Mouse (Mus musculus) neural tube, embryonic 11.5 days (tissue): ENCODE results near the gene Rhox4g. TPM values are rescaled to one million over a fixed set of nuclear protein-coding genes. Genes with fewer than 3 reads are reported as not detected.
"Not testable (repeated sequence)": the region's sequence is repeated elsewhere in the genome, so short reads cannot be mapped to it uniquely, and the experiment has no call there.

Experiments used
- ATAC-seq: fragments of 200-750 bp; cut with Nextera tagmentation; 2 replicates; pipeline ENCODE4 v1.8.0; 2017; ENCODE audit warnings: moderate number of reproducible peaks, mild to moderate bottlenecking, moderate TSS enrichment, moderate library complexity; ENCODE audit not compliant: insufficient read depth, low FRiP score, low TSS enrichment
- DNase-seq: peaks from one replicate; pipeline ENCODE4 v3.0.0-alpha.2; 2015; ENCODE audit warnings: low spot score
- H3K27ac ChIP-seq: fragments of 300-500 bp; sonication (generic); 2 replicates; pipeline ENCODE4 v1.5.1; 2014; ENCODE audit warnings: low read depth, mild to moderate bottlenecking, low read length
- H3K27me3 ChIP-seq: fragments of 300-500 bp; sonication (generic); 2 replicates; pipeline ENCODE4 v1.6.1; 2014; ENCODE audit warnings: mild to moderate bottlenecking, low read length, mixed read lengths; ENCODE audit not compliant: control insufficient read depth, insufficient read depth
- H3K36me3 ChIP-seq: fragments of 300-500 bp; sonication (generic); 2 replicates; pipeline ENCODE4 v1.6.1; 2014; ENCODE audit warnings: mild to moderate bottlenecking, low read length, moderate library complexity, mixed read lengths; ENCODE audit not compliant: control insufficient read depth, insufficient read depth
- H3K4me1 ChIP-seq: fragments of 300-500 bp; sonication (generic); 2 replicates; pipeline ENCODE4 v1.6.1; 2014; ENCODE audit warnings: low read length, mixed read lengths; ENCODE audit not compliant: control insufficient read depth, insufficient read depth
- H3K4me2 ChIP-seq: fragments of 300-500 bp; sonication (generic); 2 replicates; pipeline ENCODE4 v1.6.1; 2014; ENCODE audit warnings: low read depth, mild to moderate bottlenecking, moderate library complexity
- H3K4me3 ChIP-seq: fragments of 300-500 bp; sonication (generic); 2 replicates; pipeline ENCODE4 v1.5.1; 2014; ENCODE audit warnings: low read depth, low read length
- H3K9ac ChIP-seq: fragments of 300-500 bp; sonication (generic); 2 replicates; pipeline ENCODE4 v1.6.1; 2014; ENCODE audit warnings: mild to moderate bottlenecking, low read length
- H3K9me3 ChIP-seq: fragments of 300-500 bp; sonication (generic); 2 replicates; pipeline ENCODE4 v1.6.1; 2016; ENCODE audit warnings: low read length; ENCODE audit not compliant: control insufficient read depth
- WGBS: fragments of 180-500 bp; shearing (Covaris S2); extraction: QIAGEN DNeasy Blood & Tissue Kit; methylation state at CpG from one replicate; pipeline ENCODE4 v1.1.7; 2014; 5-methylcytosine and 5-hydroxymethylcytosine counted together
- polyA plus RNA-seq: library from polyadenylated mRNA; unstranded; fragments of >200 nt; fragmentation: Nextera tagmentation; extraction: Ambion mirVana; gene quantifications from 2 replicates; pipeline ENCODE4 v1.2.1, GENCODE M21; 2014

Gene Rhox4g
- not detected in 2 replicates for polyA plus RNA-seq

DNA sequence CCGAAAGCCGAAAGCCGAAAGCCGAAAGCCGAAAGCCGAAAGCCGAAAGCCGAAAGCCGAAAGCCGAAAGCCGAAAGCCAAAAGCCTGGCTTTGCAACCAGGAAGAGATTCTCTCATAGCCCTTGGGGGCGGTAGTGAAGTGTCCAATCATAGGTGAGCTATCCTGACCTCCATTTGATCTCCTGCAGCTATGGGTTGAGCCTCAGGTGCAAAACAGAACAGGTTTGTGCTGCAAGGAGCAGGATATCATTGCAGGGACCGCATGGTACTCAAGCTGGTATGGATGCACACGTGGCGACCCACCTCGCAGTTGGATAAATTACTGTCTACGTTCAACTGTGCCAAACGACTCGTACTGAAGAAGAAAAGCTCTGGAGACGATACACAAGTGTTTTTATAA is at the start of gene Rhox4g:
Rhox4g (minus strand) TSS at position 101 of the 400 bp plus-strand sequence.
- H3K27me3 ChIP-seq, H3K4me3 ChIP-seq, DNase-seq, H3K4me2 ChIP-seq, H3K36me3 ChIP-seq, ATAC-seq, H3K27ac ChIP-seq, H3K4me1 ChIP-seq, H3K9ac ChIP-seq, H3K9me3 ChIP-seq: not testable (repeated sequence)
- WGBS = 96% methylated on average over 14 of the region's 20 CpGs

GRCm38 (mm10) chrX:37692261-37692660 is 41.1 kb upstream of the Rhox4g start:
- no peak overlapping the region for H3K4me2 ChIP-seq
- H3K9ac ChIP-seq = no peak overlapping the region
- H3K4me1 ChIP-seq = no peaks in the 10 kb centered on the region
- ATAC-seq (no peak), DNase-seq (no peak)
- H3K27ac ChIP-seq = no peak overlapping the region
- WGBS = 88% methylated on average over 2 of the region's 2 CpGs
- H3K9me3 ChIP-seq = no peaks in the 10 kb centered on the region
- no peaks in the 10 kb centered on the region for H3K36me3 ChIP-seq
- no peaks in the 10 kb centered on the region for H3K27me3 ChIP-seq
- H3K4me3 ChIP-seq = no peak overlapping the region

DNA sequence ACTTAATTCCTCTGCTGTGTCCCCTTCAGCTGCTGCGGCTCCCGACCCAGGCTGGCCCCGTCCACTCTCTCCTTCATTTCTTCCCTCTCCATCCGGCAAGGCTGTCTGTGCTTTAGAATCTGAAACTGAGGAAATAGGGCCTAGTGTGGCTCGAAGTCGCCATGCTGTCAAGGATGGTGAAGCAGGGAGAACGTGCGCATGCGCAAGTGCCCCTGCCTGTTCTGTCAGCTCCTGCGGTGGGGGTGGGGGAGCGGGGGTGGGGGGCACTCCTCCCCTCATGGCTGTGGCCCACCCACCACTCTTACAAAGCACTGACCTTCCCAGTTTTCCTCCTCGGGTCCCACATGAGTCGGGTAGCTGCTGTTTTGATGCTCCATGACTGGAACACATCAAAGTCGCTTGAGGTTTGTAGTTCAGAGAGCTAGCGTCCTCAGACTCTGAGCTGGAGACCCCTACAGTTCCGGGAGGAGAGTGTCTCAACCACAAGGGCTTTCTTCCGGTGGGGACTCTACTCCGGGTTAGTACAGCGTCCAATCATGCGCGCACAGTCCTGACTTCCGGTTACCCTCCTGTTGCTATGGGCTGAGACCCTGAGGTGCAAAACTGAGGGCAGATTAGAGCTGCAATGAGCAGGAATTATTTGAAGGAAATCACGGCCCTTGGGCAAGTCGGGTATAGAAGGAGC is 32.0 kb upstream of the Rhox4g start:
- Histone ChIP-seq H3K9ac (no peak overlapping the region), H3K27ac (no peak overlapping the region), H3K36me3 (no peaks in the 10 kb centered on the region), H3K4me3 (no peak overlapping the region), H3K4me2 (no peak overlapping the region), H3K27me3 (no peaks in the 10 kb centered on the region), H3K9me3 (no peaks in the 10 kb centered on the region), H3K4me1 (no peaks in the 10 kb centered on the region)
- DNase-seq (no peak), ATAC-seq (no peak)
- 85% methylated on average over 24 of the region's 24 CpGs for WGBS

DNA sequence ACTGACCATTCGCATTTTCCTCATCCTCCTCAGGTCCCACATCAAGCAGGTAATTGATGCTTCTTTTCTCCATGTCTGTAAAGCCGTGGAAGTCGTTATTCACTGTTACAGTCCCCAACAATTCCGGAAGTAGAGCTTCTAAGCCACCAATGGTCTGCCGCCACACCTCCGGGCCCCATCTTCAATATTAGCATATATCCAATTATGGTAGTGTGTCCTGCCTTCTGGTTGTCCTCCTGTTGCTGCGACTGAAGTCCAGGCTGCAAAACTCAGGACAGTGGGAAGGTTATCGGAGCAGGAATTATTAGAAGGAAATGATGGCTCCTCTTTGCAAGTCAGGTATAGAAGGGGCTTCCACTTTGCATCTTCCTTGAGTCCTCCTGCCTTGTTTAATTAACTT is 22.1 kb upstream of the Rhox4g start, which contains the start of gene Rhox2h:
Rhox2h (minus strand) TSS at position 101 of the 400 bp plus-strand sequence.
- H3K4me1 ChIP-seq, DNase-seq, H3K27me3 ChIP-seq, H3K4me2 ChIP-seq, H3K9ac ChIP-seq, H3K4me3 ChIP-seq, ATAC-seq, H3K27ac ChIP-seq, H3K36me3 ChIP-seq, H3K9me3 ChIP-seq: not testable (repeated sequence)
- WGBS = 87% methylated on average over 8 of the region's 8 CpGs

- H3K36me3 ChIP-seq, DNase-seq: not testable (repeated sequence)
These were observed 17.5 kb upstream of the Rhox4g start, which contains the start of gene Rhox3h for GRCm38 (mm10) chrX:37668664-37669063. TSS of gene Rhox3h (minus strand) at chrX:37668764.

GRCm38 (mm10) chrX:37643370-37643769 is 7.8 kb downstream of the Rhox4g start, which contains the start of gene Rhox2g:
TSS of gene Rhox2g (minus strand) at chrX:37643470.
- not testable (repeated sequence) for H3K4me3 ChIP-seq
- 96% methylated on average over 6 of the region's 6 CpGs for WGBS

More at GRCm38 (mm10) chrX:37668664-37669063, 17.5 kb upstream of the Rhox4g start, which contains the start of gene Rhox3h:
- not testable (repeated sequence) for ATAC-seq, H3K9ac ChIP-seq, H3K4me2 ChIP-seq, H3K27me3 ChIP-seq, H3K27ac ChIP-seq, H3K9me3 ChIP-seq, H3K4me3 ChIP-seq, H3K4me1 ChIP-seq
- WGBS = 88% methylated on average over 1 of the region's 3 CpGs

GRCm38 (mm10) chrX:37628512-37628911 is 22.6 kb downstream of the Rhox4g start, which contains the start of gene Rhox3g:
TSS of gene Rhox3g (minus strand) at chrX:37628612.
- 90% methylated on average over 2 of the region's 2 CpGs for WGBS

More at GRCm38 (mm10) chrX:37643370-37643769, 7.8 kb downstream of the Rhox4g start, which contains the start of gene Rhox2g:
- ATAC-seq, H3K27ac ChIP-seq, H3K9ac ChIP-seq, H3K4me2 ChIP-seq, H3K36me3 ChIP-seq, H3K4me1 ChIP-seq, H3K27me3 ChIP-seq, DNase-seq, H3K9me3 ChIP-seq: not testable (repeated sequence)

GRCm38 (mm10) chrX:37607604-37608003 is 43.5 kb downstream of the Rhox4g start, which contains the start of gene Rhox4f:
TSS of gene Rhox4f (minus strand) at chrX:37607704.
- H3K4me3 ChIP-seq, DNase-seq, H3K27ac ChIP-seq, H3K9ac ChIP-seq, H3K36me3 ChIP-seq, H3K9me3 ChIP-seq, H3K4me1 ChIP-seq, H3K4me2 ChIP-seq, ATAC-seq, H3K27me3 ChIP-seq: not testable (repeated sequence)
- WGBS = 94% methylated on average over 14 of the region's 19 CpGs

More at GRCm38 (mm10) chrX:37628512-37628911, 22.6 kb downstream of the Rhox4g start, which contains the start of gene Rhox3g:
- not testable (repeated sequence) for H3K4me3 ChIP-seq, H3K27me3 ChIP-seq, H3K4me1 ChIP-seq, ATAC-seq, H3K27ac ChIP-seq, DNase-seq, H3K4me2 ChIP-seq, H3K9ac ChIP-seq, H3K9me3 ChIP-seq, H3K36me3 ChIP-seq
